Mouse (Mus musculus): Measurements from ENCODE around the gene Dtx3.
A peak's percentile ranks its signal among the peaks of the same experiment; 100 is the strongest.
"Not testable (repeated sequence)": the region's sequence is repeated elsewhere in the genome, so short reads cannot be mapped to it uniquely, and the experiment has no call there.

Dtx3 gene

DNA sequence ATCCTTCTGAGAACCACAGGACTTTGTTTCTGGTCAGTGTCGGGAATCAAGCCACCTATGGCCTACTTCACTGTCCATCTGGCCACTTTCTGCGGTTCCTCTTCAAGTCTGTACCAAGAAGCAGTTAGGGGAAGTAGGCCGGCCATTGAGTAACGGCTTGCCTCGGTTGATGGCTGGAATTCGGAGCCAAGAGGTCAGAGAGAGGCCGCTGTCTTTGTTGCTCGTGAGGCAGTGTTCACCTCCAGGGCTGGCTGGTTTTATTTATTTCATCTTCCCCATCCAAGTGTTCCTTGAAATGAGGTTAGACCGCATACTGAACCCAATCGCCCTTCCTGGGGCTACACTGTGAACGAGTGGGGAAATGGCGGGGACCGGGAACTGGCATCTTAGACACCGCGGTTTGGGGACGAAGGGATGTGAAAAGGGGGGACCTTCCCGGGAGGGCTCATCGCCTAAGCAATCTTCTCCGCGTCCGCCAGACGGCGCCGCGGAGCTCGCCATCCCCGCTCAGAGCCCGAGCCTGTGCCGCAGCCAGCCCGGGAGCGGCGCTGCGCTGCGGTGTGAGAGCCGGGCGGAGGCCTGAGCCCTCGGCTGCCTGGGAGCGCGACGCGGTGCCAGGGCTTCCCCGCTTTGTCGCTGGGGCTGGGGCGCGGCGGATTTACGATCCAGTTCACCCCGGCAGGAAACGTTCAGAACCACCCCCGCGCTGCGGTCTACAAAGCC is 30.7 kb downstream of the Dtx3 start, which contains the start of gene B4galnt1:
TSS of gene B4galnt1 (plus strand) at position 595 of the 723 bp plus-strand sequence.
- peak; percentile 83 to 87 for DNase-seq

- DNase-seq, result no peak
These were observed 31.3 kb downstream of the Dtx3 start for GRCm38 (mm10) chr10:127164190-127164589.

- DNase-seq, result not testable (repeated sequence)
These were observed 32.7 kb downstream of the Dtx3 start for GRCm38 (mm10) chr10:127162771-127163261.

- DNase-seq, result no peak
These were observed 34.8 kb downstream of the Dtx3 start for GRCm38 (mm10) chr10:127160728-127161127.

- no peak for DNase-seq
These were observed 35.4 kb downstream of the Dtx3 start for GRCm38 (mm10) chr10:127160081-127160480.

GRCm38 (mm10) chr10:127158471-127158870 is 37.1 kb downstream of the Dtx3 start:
- no peak for DNase-seq

- no peak for DNase-seq
These were observed 39.0 kb downstream of the Dtx3 start for GRCm38 (mm10) chr10:127156511-127156910.

- no peak for DNase-seq
These were observed 39.4 kb downstream of the Dtx3 start for GRCm38 (mm10) chr10:127156089-127156488.

- no peak for DNase-seq
These were observed 40.9 kb downstream of the Dtx3 start for GRCm38 (mm10) chr10:127154652-127155051.

DNA sequence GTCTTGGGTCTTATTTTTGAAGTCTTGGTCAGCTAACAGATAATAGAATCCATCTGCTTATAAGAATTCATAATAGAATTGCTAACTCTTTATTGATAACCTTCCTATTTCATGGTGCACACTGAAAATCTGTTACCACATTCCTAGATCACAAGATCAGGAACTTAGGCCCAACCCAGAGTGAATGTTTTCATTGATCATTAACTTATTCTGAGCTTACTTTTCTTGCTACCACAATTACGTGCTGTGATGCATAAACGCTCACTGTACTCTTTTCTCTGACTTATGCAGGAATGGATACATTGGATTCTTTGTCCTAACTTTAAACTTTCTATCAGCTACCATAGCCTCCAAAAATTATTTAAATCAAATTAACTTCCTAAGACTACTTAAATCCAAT is 41.3 kb downstream of the Dtx3 start:
- DNase-seq, result no peak

DNA sequence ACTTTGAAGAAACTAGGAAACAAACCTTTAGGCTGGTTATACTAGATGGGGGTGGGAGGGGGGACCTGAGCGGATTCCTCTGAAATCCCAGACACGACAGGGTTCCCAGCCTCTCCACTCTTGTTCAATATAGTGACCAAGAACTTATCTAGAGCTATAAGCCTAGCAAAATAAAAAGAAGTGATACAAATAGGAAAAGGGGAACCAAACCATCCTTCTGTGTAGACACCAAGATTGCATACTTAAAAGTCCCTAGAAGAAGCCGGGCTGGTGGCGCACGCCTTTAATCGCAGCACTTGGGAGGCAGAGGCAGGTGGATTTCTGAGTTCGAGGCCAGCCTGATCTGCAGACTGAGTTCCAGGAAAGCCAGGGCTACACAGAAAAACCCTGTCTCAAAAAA is 42.2 kb downstream of the Dtx3 start:
- DNase-seq, result no peak

DNA sequence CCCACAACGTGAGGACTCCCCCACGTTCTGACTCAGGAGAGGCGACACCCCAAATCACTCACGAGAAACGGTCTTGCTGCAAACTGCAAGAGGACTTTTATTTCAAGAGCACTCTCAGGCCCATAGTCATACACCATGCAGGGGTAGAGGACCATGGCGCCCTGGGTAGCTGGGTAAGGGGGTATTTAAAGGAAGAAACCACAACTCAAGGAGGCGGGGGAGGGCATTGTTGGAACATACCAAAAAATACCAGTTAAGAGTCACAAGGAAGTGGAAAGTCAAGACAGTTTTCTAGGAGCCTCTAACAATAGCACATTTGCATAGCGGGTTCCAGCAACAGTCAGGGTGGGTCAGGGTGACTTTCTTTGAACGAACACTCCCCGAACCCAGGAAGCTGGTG is 43.0 kb downstream of the Dtx3 start:
- not testable (repeated sequence) for DNase-seq

- not testable (repeated sequence) for DNase-seq
These were observed 44.3 kb downstream of the Dtx3 start for GRCm38 (mm10) chr10:127151233-127151632.

GRCm38 (mm10) chr10:127150471-127150872 is 45.1 kb downstream of the Dtx3 start:
- DNase-seq, result no peak

- no peak for DNase-seq
These were observed 48.4 kb downstream of the Dtx3 start for GRCm38 (mm10) chr10:127147135-127147534.

DNA sequence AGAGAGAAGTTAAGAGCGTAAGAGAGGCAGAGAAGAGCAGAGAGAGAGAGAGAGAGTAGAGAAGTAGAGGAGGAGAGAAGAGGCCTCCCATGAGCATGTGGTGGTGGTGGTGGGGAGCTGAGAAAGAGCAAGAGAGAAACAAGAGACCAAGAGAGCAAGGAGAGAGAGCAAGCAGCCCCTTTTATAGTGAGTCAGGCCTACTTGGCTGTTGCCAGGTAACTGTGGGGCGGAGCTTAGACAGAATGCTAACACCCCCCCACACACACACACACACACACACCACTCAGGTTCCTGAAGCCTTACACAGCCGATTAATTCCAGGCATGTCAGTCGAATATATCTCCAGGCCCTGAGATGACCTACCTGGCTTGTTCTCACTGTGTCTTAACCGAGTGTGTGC is 50.2 kb downstream of the Dtx3 start:
- no peak for DNase-seq

GRCm38 (mm10) chr10:127144536-127144935 is 51.0 kb downstream of the Dtx3 start:
- no peak for DNase-seq

DNA sequence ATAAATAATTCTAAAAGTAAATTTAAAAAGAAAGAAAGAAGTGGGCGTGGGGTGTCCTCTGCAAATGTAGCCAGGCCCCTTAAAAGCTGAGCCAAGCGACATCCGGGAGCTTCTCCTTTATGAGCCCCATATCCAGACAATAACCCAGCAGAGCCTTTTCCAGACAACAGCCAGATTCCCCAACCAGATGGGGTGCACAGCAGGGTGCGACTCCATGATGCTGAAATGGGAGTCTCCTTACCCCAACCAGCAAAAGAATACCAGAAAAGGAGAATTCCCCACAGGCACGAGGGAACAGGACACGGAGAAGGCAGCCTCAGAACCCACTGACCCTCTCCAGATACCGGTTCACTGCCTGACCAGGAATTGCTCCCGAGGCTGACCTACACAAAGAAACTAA is 52.3 kb downstream of the Dtx3 start:
- DNase-seq, result peak in 1 of 2 experiments; percentile 40

GRCm38 (mm10) chr10:127141500-127141899 is 54.0 kb downstream of the Dtx3 start:
- no peak for DNase-seq

GRCm38 (mm10) chr10:127140971-127141370 is 54.6 kb downstream of the Dtx3 start:
- no peak for DNase-seq

All from cerebellum, postnatal 36 days (tissue).